Mouse (Mus musculus) kidney, embryonic 16.5 days (tissue): ENCODE measurements around the gene Eddm3b. TPM values are rescaled to one million over a fixed set of nuclear protein-coding genes. Genes with fewer than 3 reads are reported as not detected.
A peak's percentile ranks its signal among the peaks of the same experiment; 100 is the strongest.
"Not testable (repeated sequence)": the region's sequence is repeated elsewhere in the genome, so short reads cannot be mapped to it uniquely, and the experiment has no call there.

Source experiments
- ATAC-seq: fragments of 200-750 bp; cut with Nextera tagmentation; 2 replicates; pipeline ENCODE4 v1.8.0; 2017; ENCODE audit warnings: moderate TSS enrichment; ENCODE audit not compliant: low FRiP score, low TSS enrichment
- H3K27ac ChIP-seq: fragments of 300-500 bp; sonication (generic); 2 replicates; pipeline ENCODE4 v1.5.1; 2014; ENCODE audit warnings: low read length
- H3K27me3 ChIP-seq: fragments of 300-500 bp; sonication (generic); 2 replicates; pipeline ENCODE4 v1.6.1; 2014; ENCODE audit warnings: low read length, control low read depth, mixed read lengths; ENCODE audit not compliant: insufficient read depth
- H3K36me3 ChIP-seq: fragments of 300-500 bp; sonication (generic); 2 replicates; pipeline ENCODE4 v1.6.1; 2014; ENCODE audit warnings: low read length, control low read depth, mixed read lengths; ENCODE audit not compliant: insufficient read depth
- H3K4me1 ChIP-seq: fragments of 300-500 bp; sonication (generic); 2 replicates; pipeline ENCODE4 v1.6.1; 2014; ENCODE audit warnings: low read length, control low read depth, mixed read lengths; ENCODE audit not compliant: insufficient read depth
- H3K4me2 ChIP-seq: fragments of 300-500 bp; sonication (generic); replicated peaks from 2 replicates; pipeline ENCODE4 v1.6.1; 2014; ENCODE audit warnings: low read depth, low read length
- H3K4me3 ChIP-seq: fragments of 300-500 bp; sonication (generic); 2 replicates; pipeline ENCODE4 v1.5.1; 2014; ENCODE audit warnings: mild to moderate bottlenecking, low read length
- H3K9ac ChIP-seq: fragments of 300-500 bp; sonication (generic); replicated peaks from 2 replicates; pipeline ENCODE4 v1.6.1; 2014; ENCODE audit warnings: low read length
- H3K9me3 ChIP-seq: fragments of 300-500 bp; sonication (generic); 2 replicates; pipeline ENCODE4 v1.6.1; 2016; ENCODE audit warnings: low read length, control low read depth
- WGBS: fragments of 180-500 bp; shearing (Covaris S2); extraction: QIAGEN DNeasy Blood & Tissue Kit; methylation state at CpG from one replicate; pipeline ENCODE4 v1.1.7; 2014; 5-methylcytosine and 5-hydroxymethylcytosine counted together
- polyA plus RNA-seq: library from polyadenylated mRNA; unstranded; fragments of >200 nt; fragmentation: Nextera tagmentation; extraction: Ambion mirVana; gene quantifications from 2 replicates; pipeline ENCODE4 v1.2.1, GENCODE M21; 2015

Eddm3b gene
- polyA plus RNA-seq, 1 experiment from 2014 or later: 2.2 TPM

GRCm38 (mm10) chr14:51150206-51150831, 36.1 kb downstream of the Eddm3b start:
- no peaks in the 10 kb centered on the region for H3K9me3 ChIP-seq
- no peaks in the 10 kb centered on the region for H3K36me3 ChIP-seq
- no peak overlapping the region for H3K4me2 ChIP-seq
- 86% methylated on average over 3 of the region's 3 CpGs for WGBS
- no peak overlapping the region for H3K9ac ChIP-seq
- H3K4me1 ChIP-seq: no peaks in the 10 kb centered on the region
- H3K4me3 ChIP-seq: no peak overlapping the region
- ATAC-seq: no peak
- H3K27ac ChIP-seq: no peak overlapping the region
- no peaks in the 10 kb centered on the region for H3K27me3 ChIP-seq

- H3K9ac ChIP-seq: no peak overlapping the region
- no peaks in the 10 kb centered on the region for H3K36me3 ChIP-seq
- H3K27ac ChIP-seq: no peak overlapping the region
- H3K4me1 ChIP-seq: 0 out of 2 replicates have a peak, but pooled peaks cover 7% of the 10 kb centered on the region
- no peaks in the 10 kb centered on the region for H3K27me3 ChIP-seq
- no peak for ATAC-seq
- no peaks in the 10 kb centered on the region for H3K9me3 ChIP-seq
- H3K4me2 ChIP-seq: no peak overlapping the region
- no peak overlapping the region for H3K4me3 ChIP-seq
- WGBS: 66% methylated on average over 5 of the region's 5 CpGs
Observed at GRCm38 (mm10) chr14:51152249-51152870, 38.1 kb downstream of the Eddm3b start.

GRCm38 (mm10) chr14:51156056-51156735, 42.0 kb downstream of the Eddm3b start:
- no peak overlapping the region for H3K4me2 ChIP-seq
- H3K27me3 ChIP-seq: no peaks in the 10 kb centered on the region
- H3K4me1 ChIP-seq: 0 out of 2 replicates have a peak, but pooled peaks cover 7% of the 10 kb centered on the region
- WGBS: 59% methylated on average over 5 of the region's 5 CpGs
- no peaks in the 10 kb centered on the region for H3K9me3 ChIP-seq
- ATAC-seq: peak; percentile 35
- no peak overlapping the region for H3K27ac ChIP-seq
- H3K4me3 ChIP-seq: no peak overlapping the region
- no peak overlapping the region for H3K9ac ChIP-seq
- H3K36me3 ChIP-seq: no peaks in the 10 kb centered on the region

DNA sequence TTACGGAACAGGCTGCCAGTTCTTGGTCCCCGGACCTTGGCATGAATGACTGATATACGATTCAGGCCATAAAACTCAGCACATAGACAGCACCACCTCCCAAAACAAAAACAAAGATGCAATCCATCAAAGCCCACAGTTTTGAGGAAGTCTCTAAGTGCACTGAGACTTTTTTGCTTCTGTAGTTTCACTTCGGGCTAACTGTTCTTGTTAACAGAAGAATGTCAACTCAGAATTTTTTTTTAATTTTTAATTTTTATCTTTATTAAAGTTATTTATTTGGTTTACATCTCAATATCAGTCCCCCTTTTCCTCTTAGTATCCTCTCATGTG, 42.5 kb downstream of the Eddm3b start:
- Histone ChIP-seq H3K4me1 (0 out of 2 replicates have a peak, but pooled peaks cover 7% of the 10 kb centered on the region), H3K4me3 (no peak overlapping the region), H3K27me3 (no peaks in the 10 kb centered on the region), H3K4me2 (no peak overlapping the region), H3K9ac (no peak overlapping the region), H3K27ac (no peak overlapping the region), H3K9me3 (no peaks in the 10 kb centered on the region), H3K36me3 (no peaks in the 10 kb centered on the region)
- peak; percentile 46 for ATAC-seq
- WGBS: 8% methylated on average over 4 of the region's 4 CpGs

DNA sequence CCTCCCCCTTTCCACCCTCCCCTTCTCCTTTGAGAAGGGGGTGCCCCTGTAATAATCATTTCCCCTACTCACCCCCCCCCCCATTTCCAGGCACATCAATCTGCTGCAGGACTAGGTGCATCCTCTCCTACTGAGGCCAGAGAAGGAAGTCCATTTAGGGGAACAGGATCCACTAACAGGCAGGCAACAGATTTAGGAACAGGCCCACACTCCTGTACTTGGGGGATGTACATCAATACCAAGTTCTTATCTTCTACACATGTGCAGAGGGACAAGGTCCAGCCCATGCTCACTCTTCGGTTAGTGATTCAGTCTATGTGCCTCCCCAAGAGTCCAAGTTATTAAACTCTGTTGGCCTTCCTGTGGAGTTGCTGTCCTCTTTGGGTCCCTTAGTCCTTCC, 42.8 kb downstream of the Eddm3b start:
- Histone ChIP-seq H3K36me3 (no peaks in the 10 kb centered on the region), H3K4me2 (no peak overlapping the region), H3K4me3 (no peak overlapping the region), H3K27me3 (no peaks in the 10 kb centered on the region), H3K9ac (no peak overlapping the region), H3K4me1 (0 out of 2 replicates have a peak, but pooled peaks cover 7% of the 10 kb centered on the region), H3K27ac (no peak overlapping the region), H3K9me3 (no peaks in the 10 kb centered on the region)
- 90% methylated on average over 1 of the region's 1 CpGs for WGBS
- no peak for ATAC-seq

- H3K4me1 ChIP-seq, H3K9me3 ChIP-seq, ATAC-seq, H3K27me3 ChIP-seq, H3K36me3 ChIP-seq, H3K4me2 ChIP-seq, H3K4me3 ChIP-seq, H3K27ac ChIP-seq, H3K9ac ChIP-seq: not testable (repeated sequence)
- WGBS: 91% methylated on average over 3 of the region's 3 CpGs
Observed at GRCm38 (mm10) chr14:51161976-51162375, 47.8 kb downstream of the Eddm3b start, which contains the start of gene Rnase2b. Rnase2b (plus strand) TSS chr14:51162260.

- not testable (repeated sequence) for H3K4me1 ChIP-seq, H3K9ac ChIP-seq, H3K4me3 ChIP-seq, H3K4me2 ChIP-seq, H3K27ac ChIP-seq, H3K9me3 ChIP-seq, H3K27me3 ChIP-seq, ATAC-seq, H3K36me3 ChIP-seq
- 63% methylated on average over 6 of the region's 6 CpGs for WGBS
Observed at GRCm38 (mm10) chr14:51163323-51163722, 49.1 kb downstream of the Eddm3b start.

GRCm38 (mm10) chr14:51165435-51165834, 51.2 kb downstream of the Eddm3b start:
- WGBS: 95% methylated on average over 1 of the region's 1 CpGs
- Histone ChIP-seq H3K9me3 (no peaks in the 10 kb centered on the region), H3K27me3 (no peaks in the 10 kb centered on the region), H3K36me3 (no peaks in the 10 kb centered on the region), H3K4me3 (no peak overlapping the region), H3K27ac (no peak overlapping the region), H3K9ac (no peak overlapping the region), H3K4me1 (no peaks in the 10 kb centered on the region), H3K4me2 (no peak overlapping the region)
- no peak for ATAC-seq

- no peaks in the 10 kb centered on the region for H3K9me3 ChIP-seq
- no peak overlapping the region for H3K4me2 ChIP-seq
- no peak overlapping the region for H3K4me3 ChIP-seq
- no peak overlapping the region for H3K9ac ChIP-seq
- H3K4me1 ChIP-seq: no peaks in the 10 kb centered on the region
- ATAC-seq: no peak
- H3K27ac ChIP-seq: no peak overlapping the region
- no peaks in the 10 kb centered on the region for H3K36me3 ChIP-seq
- H3K27me3 ChIP-seq: no peaks in the 10 kb centered on the region
Observed at GRCm38 (mm10) chr14:51166068-51166467, 51.8 kb downstream of the Eddm3b start.
